Mouse (Mus musculus): Measurements from ENCODE around the gene Stard3nl. TPM values are rescaled to one million over a fixed set of nuclear protein-coding genes. Genes with fewer than 3 reads are reported as not detected.
A peak's percentile ranks its signal among the peaks of the same experiment; 100 is the strongest.
"Not testable (repeated sequence)": the region's sequence is repeated elsewhere in the genome, so short reads cannot be mapped to it uniquely, and the experiment has no call there.

The Stard3nl gene
- polyA plus RNA-seq, 1 experiment: 3.9 TPM

GRCm38 (mm10) chr13:19364245-19364772 lies 31.3 kb downstream of the Stard3nl start:
- no peak overlapping the region for H3K4me3 ChIP-seq (replicated peaks)
- no peak for TF ChIP-seq FLI1 (IDR thresholded peaks at IDR 0.05; ENCODE audit: low read length)
- TF ChIP-seq GATA1 (IDR thresholded peaks at IDR 0.05; ENCODE audit: borderline replicate concordance, low read length): no peak
- H3K9me3 ChIP-seq: no peaks in the 10 kb centered on the region
- peaks cover 52% of the 10 kb centered on the region for H3K36me3 ChIP-seq (replicated peaks; ENCODE audit: low read length)
- no peaks in the 10 kb centered on the region for H3K27me3 ChIP-seq (replicated peaks)
- 0 out of 2 replicates have a peak, but pooled peaks cover 3% of the 10 kb centered on the region for H3K4me1 ChIP-seq

- peaks cover 10% of the 10 kb centered on the region for H3K4me1 ChIP-seq
- no peaks in the 10 kb centered on the region for H3K27me3 ChIP-seq (replicated peaks)
- H3K4me3 ChIP-seq (replicated peaks): no peak overlapping the region
- H3K9me3 ChIP-seq: no peaks in the 10 kb centered on the region
- peaks cover 55% of the 10 kb centered on the region for H3K36me3 ChIP-seq (replicated peaks; ENCODE audit: low read length)
- no peak for TF ChIP-seq FLI1 (IDR thresholded peaks at IDR 0.05; ENCODE audit: low read length)
- TF ChIP-seq GATA1 (IDR thresholded peaks at IDR 0.05; ENCODE audit: borderline replicate concordance, low read length): no peak
Observed at GRCm38 (mm10) chr13:19362358-19362757, 33.2 kb downstream of the Stard3nl start.

GRCm38 (mm10) chr13:19358027-19358426 lies 37.6 kb downstream of the Stard3nl start:
- no peaks in the 10 kb centered on the region for H3K9me3 ChIP-seq
- peaks cover 39% of the 10 kb centered on the region for H3K36me3 ChIP-seq (replicated peaks; ENCODE audit: low read length)
- peaks cover 26% of the 10 kb centered on the region for H3K4me1 ChIP-seq
- TF ChIP-seq GATA1 (IDR thresholded peaks at IDR 0.05; ENCODE audit: borderline replicate concordance, low read length) (no peak), FLI1 (IDR thresholded peaks at IDR 0.05; ENCODE audit: low read length) (no peak)
- H3K4me3 ChIP-seq (replicated peaks): no peak overlapping the region
- H3K27me3 ChIP-seq (replicated peaks): no peaks in the 10 kb centered on the region

- H3K27me3 ChIP-seq (replicated peaks): no peaks in the 10 kb centered on the region
- peaks cover 38% of the 10 kb centered on the region for H3K36me3 ChIP-seq (replicated peaks; ENCODE audit: low read length)
- H3K9me3 ChIP-seq: no peaks in the 10 kb centered on the region
- no peak overlapping the region for H3K4me3 ChIP-seq (replicated peaks)
- no peak for TF ChIP-seq FLI1 (IDR thresholded peaks at IDR 0.05; ENCODE audit: low read length)
- TF ChIP-seq GATA1 (IDR thresholded peaks at IDR 0.05; ENCODE audit: borderline replicate concordance, low read length): no peak
- peaks cover 25% of the 10 kb centered on the region for H3K4me1 ChIP-seq
Observed at GRCm38 (mm10) chr13:19357301-19357700, 38.3 kb downstream of the Stard3nl start.

- Histone ChIP-seq H3K36me3 (replicated peaks; ENCODE audit: low read length) (peaks cover 36% of the 10 kb centered on the region), H3K27me3 (replicated peaks) (no peaks in the 10 kb centered on the region), H3K4me1 (peaks cover 24% of the 10 kb centered on the region), H3K4me3 (replicated peaks) (peak overlapping the region; percentile 51), H3K9me3 (no peaks in the 10 kb centered on the region)
- TF ChIP-seq FLI1 (IDR thresholded peaks at IDR 0.05; ENCODE audit: low read length) (no peak), GATA1 (IDR thresholded peaks at IDR 0.05; ENCODE audit: borderline replicate concordance, low read length) (no peak)
Observed at GRCm38 (mm10) chr13:19356720-19357119, 38.9 kb downstream of the Stard3nl start.

- Histone ChIP-seq H3K4me1 (peaks cover 24% of the 10 kb centered on the region), H3K9me3 (no peaks in the 10 kb centered on the region), H3K4me3 (replicated peaks) (peak overlapping the region; percentile 38), H3K27me3 (replicated peaks) (no peaks in the 10 kb centered on the region), H3K36me3 (replicated peaks; ENCODE audit: low read length) (peaks cover 36% of the 10 kb centered on the region)
- TF ChIP-seq FLI1 (IDR thresholded peaks at IDR 0.05; ENCODE audit: low read length): no peak
Observed at GRCm38 (mm10) chr13:19356120-19356519, 39.5 kb downstream of the Stard3nl start.

- Histone ChIP-seq H3K4me3 (replicated peaks) (no peak overlapping the region), H3K9me3 (no peaks in the 10 kb centered on the region), H3K4me1 (peaks cover 18% of the 10 kb centered on the region), H3K27me3 (replicated peaks) (no peaks in the 10 kb centered on the region), H3K36me3 (replicated peaks; ENCODE audit: low read length) (peaks cover 18% of the 10 kb centered on the region)
- TF ChIP-seq GATA1 (IDR thresholded peaks at IDR 0.05; ENCODE audit: borderline replicate concordance, low read length) (no peak), FLI1 (IDR thresholded peaks at IDR 0.05; ENCODE audit: low read length) (no peak)
Observed at GRCm38 (mm10) chr13:19352795-19353194, 42.8 kb downstream of the Stard3nl start.

- H3K4me3 ChIP-seq (replicated peaks); H3K27me3 ChIP-seq (replicated peaks): not testable (repeated sequence)
Observed at GRCm38 (mm10) chr13:19340356-19340755, 55.2 kb downstream of the Stard3nl start.

GRCm38 (mm10) chr13:19336310-19336709 lies 59.3 kb downstream of the Stard3nl start:
- not testable (repeated sequence) for H3K9me3 ChIP-seq; H3K27me3 ChIP-seq (replicated peaks); H3K4me1 ChIP-seq; H3K4me3 ChIP-seq (replicated peaks); H3K36me3 ChIP-seq (replicated peaks; ENCODE audit: low read length)

More at GRCm38 (mm10) chr13:19340356-19340755, 55.2 kb downstream of the Stard3nl start:
- H3K4me1 ChIP-seq; H3K9me3 ChIP-seq; H3K36me3 ChIP-seq (replicated peaks; ENCODE audit: low read length): not testable (repeated sequence)

Other genes starting within 250 kb of the Stard3nl start
- gene Epdr1, start 224.1 kb upstream of the Stard3nl start, polyA plus RNA-seq (2012; ENCODE audit: insufficient read depth, low replicate concordance): 2.2 TPM in 1 of 2 replicates, not detected in the other
- not detected in 2 replicates for gene Sfrp4, start 227.3 kb upstream of the Stard3nl start, polyA plus RNA-seq (2012; ENCODE audit: insufficient read depth, low replicate concordance)